Mouse (Mus musculus): ENCODE results near the gene Cd33.
A peak's percentile ranks its signal among the peaks of the same experiment; 100 is the strongest.

Cd33 gene

DNA sequence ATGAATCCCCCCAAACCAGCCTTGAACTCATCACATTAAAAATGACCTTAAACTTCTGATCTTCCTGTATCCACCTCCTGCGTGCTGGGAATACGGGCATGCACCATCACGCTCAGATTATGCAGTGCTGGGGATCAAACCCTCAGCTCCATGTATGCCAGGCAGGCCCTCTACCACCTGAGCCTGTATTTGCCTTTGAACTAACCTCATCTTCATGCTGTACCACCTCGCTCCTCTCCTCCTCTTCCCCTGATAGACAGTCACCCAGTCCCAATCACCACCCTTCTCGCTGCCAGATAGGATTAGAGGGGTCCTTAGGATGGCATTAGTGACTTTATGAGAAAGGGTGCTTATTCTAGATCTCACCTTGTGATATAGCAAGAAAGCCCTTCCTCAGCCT, 29.2 kb downstream of the Cd33 start:
- no peak for DNase-seq (ENCODE audit: low spot score in 2 of 2)

DNA sequence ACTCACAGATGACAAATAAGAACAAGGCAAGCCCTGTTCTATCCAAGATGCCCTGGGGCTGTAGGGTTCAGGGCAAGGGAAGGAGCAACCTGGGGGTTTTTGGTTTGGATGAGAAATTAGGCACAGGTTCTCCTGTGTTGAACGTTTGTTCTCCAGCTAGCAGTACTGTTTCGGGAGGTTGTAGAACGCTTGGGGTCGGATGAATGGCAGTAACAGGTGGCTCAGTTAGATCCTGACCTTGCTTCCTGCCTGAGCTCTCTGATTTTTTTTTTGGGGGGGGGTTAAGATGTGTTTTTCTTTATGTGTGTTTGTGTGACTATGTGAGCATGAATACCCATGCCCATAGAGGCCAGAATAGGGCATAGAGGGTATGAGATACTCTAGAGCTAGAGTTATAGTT, 31.7 kb downstream of the Cd33 start:
- no peak for DNase-seq (ENCODE audit: low spot score in 2 of 2)

DNA sequence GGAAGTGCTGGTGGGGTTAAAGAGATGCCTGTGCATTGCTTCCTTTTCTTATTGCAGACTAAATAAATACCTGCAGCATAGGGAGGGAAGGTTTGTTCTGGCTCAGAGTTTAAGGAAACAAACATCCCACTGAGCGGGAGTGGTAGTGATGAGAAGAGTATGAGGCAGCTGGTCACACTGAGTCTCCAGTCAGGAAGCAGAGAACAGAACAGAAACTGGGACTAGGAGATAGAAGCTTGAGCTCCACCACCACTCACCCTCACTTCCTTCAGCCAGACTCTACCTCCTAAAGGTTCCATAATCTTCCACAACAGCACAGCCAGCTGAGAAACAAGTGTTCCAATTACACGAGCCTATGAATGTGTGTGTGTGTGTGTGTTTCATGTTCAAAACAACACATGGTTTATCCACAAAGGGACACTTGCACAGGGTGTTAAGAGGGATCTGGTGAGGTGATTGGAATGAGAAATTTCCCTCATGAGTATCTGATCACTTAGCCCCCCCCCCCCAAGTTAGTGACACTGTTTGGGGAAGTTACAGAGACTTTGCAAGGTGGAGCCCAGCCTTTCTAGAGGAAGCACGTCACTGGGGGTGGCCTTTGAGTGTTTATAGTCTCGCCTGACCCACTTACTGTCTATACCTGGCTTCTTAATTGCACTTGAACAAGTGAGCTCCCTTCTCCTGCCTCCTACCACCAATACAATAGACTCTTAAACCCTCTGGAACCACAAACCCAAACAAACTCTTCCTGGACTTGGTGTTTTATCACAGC, 32.3 kb downstream of the Cd33 start:
- no peak for DNase-seq (ENCODE audit: low spot score in 2 of 2)

- DNase-seq (ENCODE audit: low spot score in 2 of 2), result peak in 1 of 2 experiments; percentile 15
Observed at GRCm38 (mm10) chr7:43495343-43496021, 48.7 kb downstream of the Cd33 start.

GRCm38 (mm10) chr7:43490861-43491260, 53.4 kb downstream of the Cd33 start:
- no peak for DNase-seq (ENCODE audit: low spot score in 2 of 2)

DNA sequence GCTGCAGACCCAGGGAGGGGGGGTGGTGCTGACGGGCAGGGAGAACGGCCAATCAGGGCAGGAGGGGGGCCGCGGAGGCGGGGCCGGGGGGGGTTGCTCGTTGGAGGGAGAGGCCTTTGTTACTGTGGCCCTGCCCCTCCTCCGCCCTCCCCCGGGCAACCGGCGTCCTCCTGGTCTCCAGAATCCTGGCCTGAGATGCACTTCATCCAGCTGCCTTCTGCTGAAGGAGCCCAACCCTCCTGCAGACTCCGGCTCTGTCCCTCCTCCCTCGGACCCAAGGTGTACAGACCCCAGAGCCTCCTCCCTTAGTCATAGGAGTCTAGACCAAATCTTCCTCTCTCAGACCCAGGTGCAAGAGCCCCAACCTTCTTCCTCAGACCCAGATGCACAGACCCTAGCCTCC, 54.0 kb downstream of the Cd33 start:
- no peak for DNase-seq (ENCODE audit: low spot score in 2 of 2)

DNA sequence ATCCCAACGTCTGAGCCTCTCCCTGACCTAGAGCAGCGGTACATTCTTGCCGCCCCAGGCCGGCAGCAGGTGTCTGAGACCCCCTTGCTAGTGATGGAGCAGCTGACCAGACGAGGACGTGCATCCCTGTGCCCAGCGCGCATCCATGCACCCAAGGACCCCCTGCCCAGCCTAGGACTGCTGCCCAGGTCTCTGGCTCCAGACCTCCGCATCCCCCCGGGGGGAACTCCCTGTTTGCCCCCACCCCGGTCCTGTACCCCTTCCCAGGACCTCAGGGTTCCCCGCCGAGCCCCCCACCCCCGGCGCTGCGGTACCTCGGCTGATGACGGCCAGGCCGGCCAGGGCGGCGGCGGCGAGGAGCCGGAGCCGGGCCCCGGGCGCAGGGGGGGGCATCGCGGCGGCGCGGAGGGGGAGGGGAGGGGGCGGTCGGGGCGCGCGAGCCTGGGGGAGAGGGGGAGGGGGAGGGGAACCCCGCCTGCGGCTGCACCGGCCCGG, 54.5 kb downstream of the Cd33 start, which contains the start of gene Iglon5:
Gene Iglon5, minus strand, starts transcription at position 445 of the 495 bp plus-strand sequence.
- no peak for DNase-seq (ENCODE audit: low spot score in 2 of 2)

DNA sequence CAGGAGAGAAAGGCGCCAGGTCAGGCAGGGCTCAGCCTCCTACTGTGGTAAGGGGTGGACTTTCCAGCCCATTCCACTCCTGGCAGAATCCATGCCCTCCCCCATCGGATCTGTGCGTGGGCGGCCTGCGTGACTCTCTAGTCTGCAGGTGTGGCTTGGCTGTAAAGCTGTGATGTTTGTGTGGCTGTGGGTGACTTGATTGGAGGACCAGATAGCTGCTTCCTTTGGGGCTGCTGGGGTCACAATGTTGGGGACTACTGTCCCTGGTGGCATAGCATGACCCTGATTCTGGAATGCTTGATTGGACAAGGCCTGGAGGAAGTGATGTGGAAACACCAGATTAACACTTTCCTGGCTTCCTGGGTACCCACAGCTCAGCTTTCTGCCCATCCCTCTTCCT, 55.6 kb downstream of the Cd33 start:
- no peak for DNase-seq (ENCODE audit: low spot score in 2 of 2)

- no peak for DNase-seq (ENCODE audit: low spot score in 2 of 2)
Observed at GRCm38 (mm10) chr7:43483236-43483635, 61.0 kb downstream of the Cd33 start.

DNA sequence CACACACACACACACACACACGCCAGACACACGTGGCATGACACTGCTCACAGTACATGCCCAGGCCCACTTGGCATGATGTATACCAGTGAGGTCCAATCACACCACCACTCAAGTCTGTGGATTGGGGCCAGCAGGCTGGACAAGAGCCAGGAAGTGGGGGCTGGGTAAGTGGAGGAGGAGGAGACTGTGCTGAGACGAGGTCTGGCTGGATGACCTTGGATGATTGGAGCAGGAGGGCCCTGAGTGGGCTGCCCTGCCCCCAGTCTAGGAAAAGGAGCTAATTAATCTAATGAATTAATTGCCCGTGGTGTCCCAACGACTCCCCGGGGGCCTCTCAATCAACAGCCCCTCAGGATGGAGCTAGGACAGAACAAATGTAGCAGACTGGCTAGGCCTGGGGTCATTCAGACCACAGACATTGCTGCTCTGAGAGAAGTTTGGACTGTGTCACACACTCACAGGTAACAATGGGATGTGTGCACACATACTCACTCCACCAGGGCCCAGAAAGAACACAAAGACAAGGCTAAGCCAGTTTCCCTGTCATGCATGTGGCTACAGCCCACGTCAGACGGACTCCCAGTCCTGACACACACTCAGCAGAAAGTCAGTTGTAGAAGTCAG, 62.0 kb downstream of the Cd33 start:
- DNase-seq (ENCODE audit: low spot score in 2 of 2), result no peak

- no peak for DNase-seq (ENCODE audit: low spot score in 2 of 2)
Observed at GRCm38 (mm10) chr7:43481191-43481590, 63.0 kb downstream of the Cd33 start.

DNA sequence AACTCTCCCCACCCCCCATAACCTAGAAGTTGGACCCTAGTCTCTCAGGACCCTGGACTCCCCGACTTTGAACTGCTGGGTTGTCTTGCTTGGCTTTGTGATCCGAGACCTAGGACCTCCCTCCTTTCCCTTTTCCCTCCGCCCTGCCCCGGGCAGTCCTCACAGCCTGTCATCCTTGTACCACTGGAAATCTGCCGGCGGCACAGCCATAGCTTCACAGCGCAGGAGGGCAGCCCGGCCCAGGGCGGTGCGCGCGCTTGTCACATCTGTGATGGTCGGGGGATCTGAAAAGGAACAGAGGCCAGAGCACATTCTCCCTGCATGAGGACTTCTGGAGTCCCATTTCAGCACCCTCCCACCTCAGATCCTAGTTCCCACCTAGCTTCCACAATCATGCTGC, 67.9 kb downstream of the Cd33 start:
- no peak for DNase-seq (ENCODE audit: low spot score in 2 of 2)

DNA sequence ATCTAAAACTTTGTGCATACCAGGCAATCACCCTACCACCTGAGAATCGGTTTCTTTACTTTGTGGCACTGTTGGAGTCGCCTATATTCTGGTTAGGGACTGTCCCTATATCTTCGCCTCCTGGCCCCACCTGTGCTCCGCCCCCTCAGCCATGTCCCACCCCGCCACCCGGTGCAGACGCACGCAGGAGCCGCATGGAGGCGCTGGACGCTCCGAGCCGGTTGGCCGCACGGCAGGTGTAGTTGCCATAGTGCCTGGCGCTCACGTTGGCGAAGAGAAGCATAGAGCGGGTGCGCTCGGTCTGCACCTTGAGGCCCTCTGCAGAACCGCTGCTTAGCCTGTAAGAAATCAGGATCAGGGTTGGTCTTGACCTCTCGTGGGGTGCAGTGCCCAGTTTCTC, 68.5 kb downstream of the Cd33 start:
- DNase-seq (ENCODE audit: low spot score in 2 of 2), result peak in 1 of 2 experiments; percentile 14

Measured in spleen, postnatal 14 days (tissue).